ENCODE assay signal across 21 mouse cellular contexts in genomic region chr16:92948494-92948893, GRCm38 (mm10).
DNase-seq lines count a peak whose midpoint lies in the region; ATAC-seq and TF ChIP-seq lines count a peak whose summit lies in the region.
"Had no signal": no experiment of that assay in that cellular context is flagged by ENCODE, and none has a peak within 500 bp of the region (broad histone marks: within the 10 kb centered on the region; RNA-seq: fewer than 3 reads in every experiment).

No protein-coding gene starts in this region.

- peak; percentile 31 for DNase-seq in heart, adult 8-10 months (ENCODE audit: low spot score)
- peak; percentile 64 for DNase-seq in Patski (ENCODE audit: low read depth, low spot score)
- peak; percentile 24 for DNase-seq in adrenal gland, postnatal 25 days
- DNase-seq in liver, embryonic 11.5 days (ENCODE audit: low spot score): no peak
- no peak for DNase-seq in B cell, adult 2 months
- DNase-seq in c-Kit-positive CD71-positive TER-119-positive erythroid progenitor cells, embryonic 14.5 days (ENCODE audit: low spot score): no peak
- DNase-seq: cerebellum, adult 8-10 months; kidney, adult 11 months; kidney, postnatal 4 days; lung, embryonic 14.5 days; right cerebral cortex, postnatal 14 days had no signal

- in situ Hi-C loops in Patski (cut with MboI; ENCODE audit: low pct_unique_long_range_greater_than_20kb): no loop called here

- no peak overlapping the region for H3K4me2 ChIP-seq in heart, embryonic 12.5 days
- no peak overlapping the region for H3K4me2 ChIP-seq in liver, embryonic 11.5 days
- H3K4me2 ChIP-seq: heart, embryonic 13.5 days; hindbrain, embryonic 12.5 days; lung, embryonic 14.5 days; midbrain, embryonic 15.5 days had no signal

- TF ChIP-seq POLR2A in olfactory bulb, adult 2 months (IDR thresholded peaks at IDR 0.05; ENCODE audit: insufficient read depth, low read depth, low read length): no peak

- H3K36me3 ChIP-seq in heart, embryonic 12.5 days: no peaks in the 10 kb centered on the region
- H3K36me3 ChIP-seq in liver, embryonic 11.5 days (ENCODE audit: control insufficient read depth, insufficient read depth, low read length): no peaks in the 10 kb centered on the region
- H3K36me3 ChIP-seq: heart, embryonic 13.5 days; hindbrain, embryonic 12.5 days; midbrain, embryonic 15.5 days had no signal

- H3K4me3 ChIP-seq in heart, embryonic 12.5 days: no peak overlapping the region
- no peak overlapping the region for H3K4me3 ChIP-seq in olfactory bulb, adult 2 months (ENCODE audit: insufficient read depth, low read depth, low read length)
- no peak overlapping the region for H3K4me3 ChIP-seq in liver, embryonic 11.5 days (ENCODE audit: low read depth, low read length)
- H3K4me3 ChIP-seq: heart, embryonic 13.5 days; hindbrain, embryonic 12.5 days; left cerebral cortex, adult 2 months; midbrain, embryonic 15.5 days had no signal

- 83% methylated on average over 13 of the region's 13 CpGs for WGBS in heart, embryonic 12.5 days
- WGBS in olfactory bulb, adult 2 months: 80% methylated on average over 13 of the region's 13 CpGs
- WGBS in liver, embryonic 11.5 days: 91% methylated on average over 13 of the region's 13 CpGs

- peaks cover 47% of the 10 kb centered on the region for H3K27me3 ChIP-seq in heart, embryonic 12.5 days (replicated peaks)
- H3K27me3 ChIP-seq in Patski: no peaks in the 10 kb centered on the region
- no peaks in the 10 kb centered on the region for H3K27me3 ChIP-seq in liver, embryonic 11.5 days (replicated peaks; ENCODE audit: control insufficient read depth, insufficient read depth, low read length)
- H3K27me3 ChIP-seq: hindbrain, embryonic 12.5 days; midbrain, embryonic 15.5 days had no signal

- no peak for ATAC-seq in heart, embryonic 12.5 days (ENCODE audit: insufficient number of reproducible peaks, low FRiP score)
- peak; percentile 39 for ATAC-seq in Patski
- no peak for ATAC-seq in liver, embryonic 11.5 days (replicated peaks; ENCODE audit: low FRiP score)
- ATAC-seq: CD4-positive, CD25-positive, alpha-beta regulatory T cell, adult 4 months; forebrain, embryonic 14.5 days; midbrain, embryonic 15.5 days had no signal

- POLR2A ChIA-PET in Patski (lab: Charles Lee): no interaction called here

- H3K9me3 ChIP-seq in heart, embryonic 12.5 days (replicated peaks): no peaks in the 10 kb centered on the region
- no peaks in the 10 kb centered on the region for H3K9me3 ChIP-seq in liver, embryonic 11.5 days (ENCODE audit: control insufficient read depth, low read length)
- H3K9me3 ChIP-seq: heart, embryonic 13.5 days; hindbrain, embryonic 12.5 days; midbrain, embryonic 15.5 days had no signal

- peaks cover 10% of the 10 kb centered on the region for H3K4me1 ChIP-seq in heart, embryonic 12.5 days (replicated peaks)
- peaks cover 17% of the 10 kb centered on the region for H3K4me1 ChIP-seq in olfactory bulb, adult 2 months (ENCODE audit: control insufficient read depth, insufficient read depth, low read length)
- H3K4me1 ChIP-seq in liver, embryonic 11.5 days (replicated peaks; ENCODE audit: control insufficient read depth, insufficient read depth, low read length): no peaks in the 10 kb centered on the region
- H3K4me1 ChIP-seq: hindbrain, embryonic 12.5 days; midbrain, embryonic 15.5 days had no signal

- no peak overlapping the region for H3K9ac ChIP-seq in heart, embryonic 12.5 days
- no peak overlapping the region for H3K9ac ChIP-seq in liver, embryonic 11.5 days (ENCODE audit: low read depth, low read length)
- H3K9ac ChIP-seq: heart, embryonic 13.5 days; hindbrain, embryonic 12.5 days; liver, embryonic 14.5 days; lung, embryonic 14.5 days; midbrain, embryonic 15.5 days had no signal

- CTCF ChIA-PET in Patski (lab: Charles Lee): no interaction called here

- TF ChIP-seq CTCF in Patski (IDR thresholded peaks at IDR 0.05): no peak
- TF ChIP-seq CTCF in olfactory bulb, adult 2 months (IDR thresholded peaks at IDR 0.05; ENCODE audit: insufficient read depth, low read depth, low read length): no peak

- H3K27ac ChIP-seq in heart, embryonic 12.5 days (ENCODE audit: poor library complexity, severe bottlenecking): no peak overlapping the region
- 0 out of 2 replicates have a peak overlapping the region, but pooled peaks have one; percentile 38 for H3K27ac ChIP-seq in olfactory bulb, adult 2 months (ENCODE audit: insufficient read depth, low read depth, low read length)
- H3K27ac ChIP-seq in liver, embryonic 11.5 days (ENCODE audit: low read depth, low read length): no peak overlapping the region
- H3K27ac ChIP-seq: heart, embryonic 13.5 days; hindbrain, embryonic 12.5 days; left cerebral cortex, adult 2 months; liver, embryonic 14.5 days; macrophage; midbrain, embryonic 15.5 days had no signal

Comparison
In these comparisons a context has a peak if more than half of its experiments do, and no peak if none do; other contexts are left out.
1. DNase-seq: peak in heart, adult 8-10 months (single experiment), Patski (single experiment) and adrenal gland, postnatal 25 days (single experiment); none in liver, embryonic 11.5 days (single experiment), B cell, adult 2 months (0 of 2) and c-Kit-positive CD71-positive TER-119-positive erythroid progenitor cells, embryonic 14.5 days (single experiment).